Mouse (Mus musculus) heart, postnatal 0 days (tissue): ENCODE results near the gene Agt.

ENCODE experiments used
- CTCF ChIP-seq: IDR thresholded peaks from 2 replicates; pipeline ENCODE4 v1.5.1; 2016; ENCODE audit warnings: antibody characterized with exemption, control low read depth, low read depth
- EP300 ChIP-seq: IDR thresholded peaks from 2 replicates; pipeline ENCODE4 v1.6.1; 2016; ENCODE audit warnings: antibody characterized with exemption, low read depth

DNA sequence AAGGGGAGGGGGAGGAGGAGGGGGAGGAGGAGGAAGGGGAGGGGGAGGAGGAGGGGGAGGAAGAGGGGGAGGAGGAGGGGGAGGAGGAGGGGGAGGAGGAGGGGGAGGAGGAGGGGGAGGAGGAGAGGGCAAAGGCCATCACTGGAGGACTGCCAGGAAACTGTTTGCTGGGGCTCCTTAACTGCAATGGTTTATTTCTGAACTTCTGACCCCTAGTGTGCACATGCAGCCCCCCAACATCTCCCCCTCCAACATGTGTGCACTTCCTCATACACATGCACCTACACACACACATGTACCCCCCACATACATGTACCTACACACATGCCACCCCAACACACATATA, 2.9 kb upstream of the Agt start:
- TF ChIP-seq CTCF: no peak
- TF ChIP-seq EP300: no peak
